ENCODE assay signal across 8 mouse cellular contexts in the genomic region with DNA sequence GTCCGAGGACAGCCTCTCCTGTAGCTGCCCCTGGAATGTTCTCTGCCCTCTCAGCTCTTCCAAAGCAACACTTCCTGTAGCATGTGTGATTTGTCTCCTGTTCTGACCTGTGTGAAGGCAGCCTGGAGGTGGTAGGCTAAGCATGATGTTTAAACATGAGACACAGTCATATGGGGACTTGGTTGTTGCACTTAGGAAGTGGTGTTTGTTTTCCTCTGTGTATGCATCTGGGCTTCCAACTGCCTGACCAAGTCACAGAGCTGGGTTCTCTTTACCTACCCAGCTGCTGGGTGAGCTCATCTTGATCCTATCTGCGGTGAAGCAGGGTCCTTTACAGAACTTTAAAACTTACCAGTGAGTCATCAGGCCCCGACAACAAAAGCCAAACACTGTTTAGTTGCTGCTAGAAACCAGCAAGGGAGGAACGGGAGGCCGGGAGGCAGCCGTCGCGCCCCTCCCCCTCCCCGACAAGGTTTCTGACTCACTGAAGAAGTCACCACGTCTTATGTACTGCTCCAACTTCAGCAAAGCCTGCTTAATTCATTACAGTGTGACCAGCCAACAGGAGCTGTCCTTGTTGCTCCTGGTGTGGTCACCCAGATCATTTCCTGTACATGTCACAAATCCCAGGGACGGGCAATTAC. TPM values are rescaled to one million over a fixed set of nuclear protein-coding genes. Genes with fewer than 3 reads are reported as not detected.
A peak's percentile ranks its signal among the peaks of the same experiment; 100 is the strongest.
DNase-seq lines count a peak whose midpoint lies in the region; ATAC-seq and TF ChIP-seq lines count a peak whose summit lies in the region.

No protein-coding gene starts in this region.

- H3ac ChIP-seq in myocyte (ENCODE audit: control insufficient read depth, insufficient read length), result no peak overlapping the region

- H3K9ac ChIP-seq in hindbrain, embryonic 15.5 days, result no peak overlapping the region
- H3K9ac ChIP-seq in liver, adult 2 months (ENCODE audit: low read depth, low read length), result peak overlapping the region; percentile 37

- H3K36me3 ChIP-seq in hindbrain, embryonic 15.5 days, result no peaks in the 10 kb centered on the region
- H3K36me3 ChIP-seq in liver, adult 2 months (ENCODE audit: control insufficient read depth, insufficient read depth, low read length), result no peaks in the 10 kb centered on the region
- H3K36me3 ChIP-seq in myocyte (ENCODE audit: control insufficient read depth, insufficient read depth), result no peaks in the 10 kb centered on the region

- DNase-seq in kidney, adult 18-20 months, result peak; percentile 57
- DNase-seq in kidney, adult 11 months, result no peak
- DNase-seq in adrenal gland, postnatal 4 days (ENCODE audit: low spot score in 2 of 2), result peak; percentile 42 to 68
- DNase-seq in gastrocnemius, adult 18-20 months (ENCODE audit: low spot score), result peak; percentile 66
- no peak for DNase-seq in liver, adult 2 months (ENCODE audit: extremely low read depth, low read depth, low spot score)
- DNase-seq in thymus, adult 18-20 months, result peak; percentile 27 to 31

- H3K27me3 ChIP-seq in hindbrain, embryonic 15.5 days, result no peaks in the 10 kb centered on the region
- no peaks in the 10 kb centered on the region for H3K27me3 ChIP-seq in liver, adult 2 months (ENCODE audit: control insufficient read depth, insufficient read depth, low read length)
- no peaks in the 10 kb centered on the region for H3K27me3 ChIP-seq in myocyte (ENCODE audit: control insufficient read depth, insufficient read depth, insufficient read length)

- TF ChIP-seq POLR2A in liver, adult 2 months (IDR thresholded peaks at IDR 0.05; ENCODE audit: extremely low read depth, insufficient read depth, low read length), result no peak
- peak; percentile 44 for TF ChIP-seq POLR2A in myocyte (IDR thresholded peaks at IDR 0.05; ENCODE audit: insufficient read length, low read depth)

- no peak for ATAC-seq in hindbrain, embryonic 15.5 days (ENCODE audit: low FRiP score, low read depth)

- H3K79me2 ChIP-seq in liver, adult 2 months (ENCODE audit: control insufficient read depth, insufficient read depth, low read length), result no peaks in the 10 kb centered on the region
- no peaks in the 10 kb centered on the region for H3K79me2 ChIP-seq in myocyte (ENCODE audit: control insufficient read depth, insufficient read depth)

- peaks cover 3% of the 10 kb centered on the region; the same call in 1 of the 2 replicates for H3K4me1 ChIP-seq in hindbrain, embryonic 15.5 days (replicated peaks)
- peaks cover 6% of the 10 kb centered on the region for H3K4me1 ChIP-seq in liver, adult 2 months (ENCODE audit: control insufficient read depth, insufficient read depth, low read length)

- H3K27ac ChIP-seq in hindbrain, embryonic 15.5 days (replicated peaks), result no peak overlapping the region
- H3K27ac ChIP-seq in liver, adult 2 months (replicated peaks; ENCODE audit: insufficient read depth, low read depth, low read length), result no peak overlapping the region

- H3K9me3 ChIP-seq in hindbrain, embryonic 15.5 days, result no peaks in the 10 kb centered on the region

- no peak overlapping the region for H3K4me3 ChIP-seq in hindbrain, embryonic 15.5 days
- peak overlapping the region; percentile 24 for H3K4me3 ChIP-seq in liver, adult 2 months (ENCODE audit: insufficient read depth, low read depth, low read length)
- H3K4me3 ChIP-seq in myocyte, result no peak overlapping the region

- 23% methylated on average over 11 of the region's 11 CpGs for WGBS in hindbrain, embryonic 15.5 days
- WGBS in liver, adult 2 months, result 17% methylated on average over 11 of the region's 11 CpGs

- H3K4me2 ChIP-seq in hindbrain, embryonic 15.5 days, result peak overlapping the region; percentile 19
- peak overlapping the region; percentile 64 for H3K4me2 ChIP-seq in myocyte (ENCODE audit: low read depth)

- TF ChIP-seq CTCF in liver, adult 2 months (IDR thresholded peaks at IDR 0.05; ENCODE audit: low read depth, low read length), result no peak

TF ChIP-seq in myocyte, 11 proteins besides CTCF, POLR2A, EP300 and RAD21:
- TF ChIP-seq MYOD1 (IDR thresholded peaks at IDR 0.05; ENCODE audit: control insufficient read depth in 1 of 3, insufficient read length in 2 of 3, low read depth in 2 of 3), result peak in 2 of 3 experiments; percentile 57 to 69
- no peak for TF ChIP-seq TCF3 (IDR thresholded peaks at IDR 0.05; ENCODE audit: insufficient read length, low read depth)
- TF ChIP-seq POLR2AphosphoS2 (IDR thresholded peaks at IDR 0.05; ENCODE audit: insufficient read length, low read depth), result no peak
- TF ChIP-seq TCF12 (IDR thresholded peaks at IDR 0.05; ENCODE audit: insufficient read depth, poor library complexity, severe bottlenecking), result peak; percentile 21
- TF ChIP-seq SRF (IDR thresholded peaks at IDR 0.05; ENCODE audit: control insufficient read depth, insufficient read length, low read depth), result no peak
- peak; percentile 51; the same call in 1 of the 2 replicates for TF ChIP-seq CEBPB (IDR thresholded peaks at IDR 0.05; ENCODE audit: insufficient read depth, poor library complexity, severe bottlenecking)
- TF ChIP-seq MAX (IDR thresholded peaks at IDR 0.05; ENCODE audit: low read depth), result no peak
- TF ChIP-seq MYOG (IDR thresholded peaks at IDR 0.05; ENCODE audit: control insufficient read depth in 1 of 3, insufficient read depth in 1 of 3, insufficient read length in 2 of 3, low read depth in 2 of 3), result peak in 2 of 3 experiments; percentile 14 to 30
- no peak for TF ChIP-seq E2F4 (IDR thresholded peaks at IDR 0.05; ENCODE audit: insufficient read depth)
- TF ChIP-seq REST (IDR thresholded peaks at IDR 0.05; ENCODE audit: insufficient read depth, insufficient read length), result no peak
- no peak for TF ChIP-seq USF1 (IDR thresholded peaks at IDR 0.05; ENCODE audit: low read depth)
TF ChIP-seq in myocyte: peak in this region for 4.

RNA-seq across cellular contexts. Expression of a gene that starts 12.8 kb away (rescaled TPM):
- total RNA-seq in adrenal gland, postnatal 4 days (2021), result 10 to 100 TPM; 23.5 to 23.6 TPM
- 1 to 10 TPM; 1.8 to 2.5 TPM for total RNA-seq in gastrocnemius, adult 18-20 months (2021)
- polyA plus RNA-seq in hindbrain, embryonic 15.5 days (2015; fragmentation: Nextera tagmentation; extraction: Ambion mirVana), result 7.3 and 7.9 TPM in 2 replicates
- 4.1 and 5.3 TPM in 2 replicates for total RNA-seq in liver, adult 2 months (2014; rRNA removed)
- 0.40 and 0.51 TPM in 2 replicates for polyA plus RNA-seq in liver, adult 2 months (2012; rRNA removed)
- polyA plus RNA-seq in myocyte (2012; fragmentation: generic; extraction: Trizol), result 4.6 TPM

RNA-seq across cellular contexts. Expression of a gene that starts 48.1 kb away (rescaled TPM):
- 10 to 100 TPM; 17.4 to 17.8 TPM for total RNA-seq in adrenal gland, postnatal 4 days (2021)
- total RNA-seq in gastrocnemius, adult 18-20 months (2021), result 1 to 10 TPM; 8.3 to 8.6 TPM
- polyA plus RNA-seq in hindbrain, embryonic 15.5 days (2015; fragmentation: Nextera tagmentation; extraction: Ambion mirVana), result 15.1 and 15.5 TPM in 2 replicates
- total RNA-seq in liver, adult 2 months (2014; rRNA removed), result 6.5 and 7.3 TPM in 2 replicates
- polyA plus RNA-seq in liver, adult 2 months (2012; rRNA removed), result 3.7 and 6.6 TPM in 2 replicates
- polyA plus RNA-seq in myocyte (2012; fragmentation: generic; extraction: Trizol), result 6.4 TPM

Comparison
In these comparisons a context has a peak if more than half of its experiments do, and no peak if none do; other contexts are left out.
1. DNase-seq: peak in kidney, adult 18-20 months (single experiment), adrenal gland, postnatal 4 days (2 of 2), gastrocnemius, adult 18-20 months (single experiment) and thymus, adult 18-20 months (2 of 2); none in kidney, adult 11 months (single experiment) and liver, adult 2 months (single experiment).